Mouse (Mus musculus): Measurements from ENCODE around the gene Btbd6. TPM values are rescaled to one million over a fixed set of nuclear protein-coding genes. Genes with fewer than 3 reads are reported as not detected.
A peak's percentile ranks its signal among the peaks of the same experiment; 100 is the strongest.

The Btbd6 gene
- total and polyA plus RNA-seq, 2 experiments from 2014 or later = 58.4 to 81.6 TPM

DNA sequence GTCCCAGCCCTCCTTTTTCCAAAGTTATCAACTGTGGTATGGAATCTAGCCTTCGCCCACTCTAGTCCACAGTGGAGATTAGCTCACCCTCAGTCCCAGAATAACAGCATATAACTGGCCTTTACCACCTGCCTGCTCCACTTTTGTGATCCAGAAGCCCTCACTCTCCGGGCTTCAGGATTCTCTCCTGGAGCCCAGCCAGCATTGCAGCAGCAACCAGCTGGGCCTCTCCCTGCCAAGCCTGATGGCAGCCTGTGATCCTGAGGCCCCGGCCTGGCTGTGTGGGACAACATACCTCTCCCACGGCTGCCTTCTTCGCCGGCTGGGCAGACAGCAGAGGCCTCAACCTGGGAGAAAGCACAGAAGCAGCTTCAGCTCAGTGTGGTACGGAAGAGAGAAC lies 14.9 kb upstream of the Btbd6 start:
- 73% methylated on average over 7 of the region's 7 CpGs for WGBS

DNA sequence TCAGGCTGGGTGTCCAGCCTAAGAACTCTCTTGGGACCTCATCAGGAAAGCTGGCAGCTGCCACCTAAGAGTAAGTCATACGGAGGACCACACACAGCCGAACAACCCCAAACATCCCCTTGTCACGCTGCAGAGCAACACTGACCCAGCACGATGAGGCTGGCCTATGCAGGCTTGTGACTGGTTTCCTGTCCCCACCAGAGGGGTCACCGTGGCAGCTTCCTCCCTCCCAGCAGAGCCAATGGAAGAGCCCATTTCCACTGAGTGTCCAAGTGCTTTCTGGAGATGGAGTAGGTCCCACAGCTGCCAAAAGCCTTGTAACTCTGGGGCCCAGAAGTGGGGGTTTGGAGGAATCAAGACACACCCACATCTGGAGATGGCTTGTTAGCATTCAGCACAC lies 14.4 kb upstream of the Btbd6 start:
- H3K9me3 ChIP-seq (ENCODE audit: low read length) = no peaks in the 10 kb centered on the region
- no peak overlapping the region for H3K4me2 ChIP-seq (ENCODE audit: low read depth, low read length, poor library complexity, severe bottlenecking)
- 83% methylated on average over 5 of the region's 5 CpGs for WGBS
- no peak overlapping the region for H3K4me3 ChIP-seq (ENCODE audit: low read depth, low read length)
- ATAC-seq (ENCODE audit: low FRiP score) (no peak), DNase-seq (ENCODE audit: low spot score) (no peak)
- no peaks in the 10 kb centered on the region for H3K4me1 ChIP-seq (ENCODE audit: insufficient read depth, low read length)
- 0 out of 2 replicates have a peak overlapping the region, but pooled peaks have one; percentile 13 for H3K9ac ChIP-seq (replicated peaks; ENCODE audit: low read length, poor library complexity, severe bottlenecking)
- no peak for TF ChIP-seq CTCF (IDR thresholded peaks at IDR 0.05)
- H3K36me3 ChIP-seq (ENCODE audit: insufficient read depth, low read length) = peaks cover 71% of the 10 kb centered on the region
- H3K27ac ChIP-seq (ENCODE audit: low read depth, low read length) = no peak overlapping the region
- no peaks in the 10 kb centered on the region for H3K27me3 ChIP-seq (ENCODE audit: insufficient read depth, low read length)

More for the DNA sequence above, 14.9 kb upstream of the Btbd6 start:
- ATAC-seq (ENCODE audit: low FRiP score) (no peak), DNase-seq (ENCODE audit: low spot score) (peak; percentile 42)
- Histone ChIP-seq H3K27ac (ENCODE audit: low read depth, low read length) (no peak overlapping the region), H3K36me3 (ENCODE audit: insufficient read depth, low read length) (peaks cover 67% of the 10 kb centered on the region), H3K27me3 (ENCODE audit: insufficient read depth, low read length) (no peaks in the 10 kb centered on the region), H3K4me1 (ENCODE audit: insufficient read depth, low read length) (no peaks in the 10 kb centered on the region), H3K9ac (replicated peaks; ENCODE audit: low read length, poor library complexity, severe bottlenecking) (0 out of 2 replicates have a peak overlapping the region, but pooled peaks have one; percentile 13), H3K4me3 (ENCODE audit: low read depth, low read length) (no peak overlapping the region), H3K4me2 (ENCODE audit: low read depth, low read length, poor library complexity, severe bottlenecking) (no peak overlapping the region), H3K9me3 (ENCODE audit: low read length) (no peaks in the 10 kb centered on the region)
- no peak for TF ChIP-seq CTCF (IDR thresholded peaks at IDR 0.05)

- H3K36me3 ChIP-seq (ENCODE audit: insufficient read depth, low read length) = peaks cover 93% of the 10 kb centered on the region
- WGBS = 93% methylated on average over 13 of the region's 13 CpGs
- no peak overlapping the region for H3K9ac ChIP-seq (replicated peaks; ENCODE audit: low read length, poor library complexity, severe bottlenecking)
- ATAC-seq (ENCODE audit: low FRiP score) (no peak), DNase-seq (ENCODE audit: low spot score) (no peak)
- no peak overlapping the region for H3K27ac ChIP-seq (ENCODE audit: low read depth, low read length)
- no peaks in the 10 kb centered on the region for H3K9me3 ChIP-seq (ENCODE audit: low read length)
- no peaks in the 10 kb centered on the region for H3K4me1 ChIP-seq (ENCODE audit: insufficient read depth, low read length)
- H3K27me3 ChIP-seq (ENCODE audit: insufficient read depth, low read length) = no peaks in the 10 kb centered on the region
- TF ChIP-seq CTCF (IDR thresholded peaks at IDR 0.05) = no peak
- no peak overlapping the region for H3K4me3 ChIP-seq (ENCODE audit: low read depth, low read length)
- no peak overlapping the region for H3K4me2 ChIP-seq (ENCODE audit: low read depth, low read length, poor library complexity, severe bottlenecking)
Measured at GRCm38 (mm10) chr12:112965783-112966182, 10.5 kb upstream of the Btbd6 start.

DNA sequence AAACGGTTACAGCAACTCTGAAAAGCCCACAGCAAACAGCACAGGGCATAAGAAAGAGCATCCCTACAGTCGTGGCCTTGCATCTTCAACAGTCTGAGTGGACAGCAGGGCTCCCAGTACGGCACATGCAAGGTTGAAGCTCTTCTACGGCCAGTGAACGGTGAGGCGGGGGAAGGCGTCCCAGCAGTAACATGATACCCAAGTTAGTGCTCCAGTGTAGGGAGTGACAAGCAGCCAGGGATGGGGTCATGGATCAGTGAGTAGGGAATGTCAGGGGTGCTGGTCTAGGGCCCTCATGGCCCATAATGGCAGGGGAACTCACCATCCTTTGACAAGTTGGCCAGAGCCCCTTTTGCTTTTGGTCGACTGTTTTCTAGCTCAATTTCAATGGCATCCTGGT lies 7.3 kb upstream of the Btbd6 start:
- H3K27ac ChIP-seq (ENCODE audit: low read depth, low read length) = no peak overlapping the region
- no peak for ATAC-seq (ENCODE audit: low FRiP score)
- no peak overlapping the region for H3K9ac ChIP-seq (replicated peaks; ENCODE audit: low read length, poor library complexity, severe bottlenecking)
- WGBS = 63% methylated on average over 8 of the region's 8 CpGs
- TF ChIP-seq CTCF (IDR thresholded peaks at IDR 0.05) = no peak
- no peaks in the 10 kb centered on the region for H3K4me1 ChIP-seq (ENCODE audit: insufficient read depth, low read length)
- H3K4me2 ChIP-seq (ENCODE audit: low read depth, low read length, poor library complexity, severe bottlenecking) = no peak overlapping the region
- H3K4me3 ChIP-seq (ENCODE audit: low read depth, low read length) = no peak overlapping the region
- no peaks in the 10 kb centered on the region for H3K27me3 ChIP-seq (ENCODE audit: insufficient read depth, low read length)
- peaks cover 88% of the 10 kb centered on the region for H3K36me3 ChIP-seq (ENCODE audit: insufficient read depth, low read length)
- no peaks in the 10 kb centered on the region for H3K9me3 ChIP-seq (ENCODE audit: low read length)
- DNase-seq (ENCODE audit: low spot score) = no peak

- Histone ChIP-seq H3K27me3 (ENCODE audit: insufficient read depth, low read length) (no peaks in the 10 kb centered on the region), H3K4me3 (ENCODE audit: low read depth, low read length) (no peak overlapping the region), H3K9me3 (ENCODE audit: low read length) (no peaks in the 10 kb centered on the region), H3K4me1 (ENCODE audit: insufficient read depth, low read length) (no peaks in the 10 kb centered on the region), H3K27ac (ENCODE audit: low read depth, low read length) (no peak overlapping the region), H3K36me3 (ENCODE audit: insufficient read depth, low read length) (peaks cover 84% of the 10 kb centered on the region), H3K9ac (replicated peaks; ENCODE audit: low read length, poor library complexity, severe bottlenecking) (no peak overlapping the region), H3K4me2 (ENCODE audit: low read depth, low read length, poor library complexity, severe bottlenecking) (no peak overlapping the region)
- WGBS = 92% methylated on average over 6 of the region's 6 CpGs
- no peak for TF ChIP-seq CTCF (IDR thresholded peaks at IDR 0.05)
- DNase-seq (ENCODE audit: low spot score) (no peak), ATAC-seq (ENCODE audit: low FRiP score) (no peak)
Measured at GRCm38 (mm10) chr12:112969616-112970015, 6.7 kb upstream of the Btbd6 start.

- H3K27ac ChIP-seq (ENCODE audit: low read depth, low read length) = no peak overlapping the region
- no peak for TF ChIP-seq CTCF (IDR thresholded peaks at IDR 0.05)
- H3K36me3 ChIP-seq (ENCODE audit: insufficient read depth, low read length) = peaks cover 55% of the 10 kb centered on the region
- no peak for ATAC-seq (ENCODE audit: low FRiP score)
- DNase-seq (ENCODE audit: low spot score) = no peak
- H3K27me3 ChIP-seq (ENCODE audit: insufficient read depth, low read length) = no peaks in the 10 kb centered on the region
- H3K4me1 ChIP-seq (ENCODE audit: insufficient read depth, low read length) = no peaks in the 10 kb centered on the region
- WGBS = 79% methylated on average over 9 of the region's 9 CpGs
- no peak overlapping the region for H3K9ac ChIP-seq (replicated peaks; ENCODE audit: low read length, poor library complexity, severe bottlenecking)
- H3K4me2 ChIP-seq (ENCODE audit: low read depth, low read length, poor library complexity, severe bottlenecking) = no peak overlapping the region
- no peak overlapping the region for H3K4me3 ChIP-seq (ENCODE audit: low read depth, low read length)
- H3K9me3 ChIP-seq (ENCODE audit: low read length) = no peaks in the 10 kb centered on the region
Measured at GRCm38 (mm10) chr12:112974736-112975135, 1.5 kb upstream of the Btbd6 start.
